Mouse (Mus musculus) myocyte (in vitro differentiated cells): ENCODE measurements at regions not wholly inside any gene's neighbourhood (a gene's known extent, or its start where the extent isn't known, plus 50 kb on each side); places are given as distances from the start of the nearest gene placed in this dataset.

Experiments used
- H3K27me3 ChIP-seq: one replicate; pipeline ENCODE4 v1.6.1; 2011; ENCODE audit not compliant: control insufficient read depth, insufficient read depth, insufficient read length
- H3K36me3 ChIP-seq: one replicate; pipeline ENCODE4 v1.6.1; 2011; ENCODE audit not compliant: control insufficient read depth, insufficient read depth
- H3K4me2 ChIP-seq: one replicate; pipeline ENCODE4 v1.6.1; 2011; ENCODE audit warnings: low read depth, control low read depth
- H3K4me3 ChIP-seq: one replicate; pipeline ENCODE4 v1.5.1; 2011; ENCODE audit warnings: mild to moderate bottlenecking, control low read depth, moderate library complexity
- H3K79me2 ChIP-seq: one replicate; pipeline ENCODE4 v1.6.1; 2011; ENCODE audit not compliant: control insufficient read depth, insufficient read depth
- H3ac ChIP-seq: one replicate; pipeline ENCODE4 v1.6.1; 2011; ENCODE audit not compliant: control insufficient read depth, insufficient read length
- CEBPB ChIP-seq: IDR thresholded peaks from 2 replicates; pipeline ENCODE4 v1.6.1; 2011; ENCODE audit warnings: mild to moderate bottlenecking, moderate library complexity; ENCODE audit not compliant: poor library complexity, insufficient read depth, severe bottlenecking
- E2F4 ChIP-seq: IDR thresholded peaks from one replicate; pipeline ENCODE4 v1.6.1; 2011; ENCODE audit warnings: mild to moderate bottlenecking, control low read depth, moderate library complexity; ENCODE audit not compliant: insufficient read depth
- MAX ChIP-seq: IDR thresholded peaks from one replicate; pipeline ENCODE4 v1.6.1; 2011; ENCODE audit warnings: low read depth, mild to moderate bottlenecking, control low read depth
- MYOD1 ChIP-seq, 3 experiments: IDR thresholded peaks; one replicate each; pipeline ENCODE4 v1.6.1; 2011; ENCODE audit warnings: control low read depth in 2 of 3, low read depth in 2 of 3, mild to moderate bottlenecking in 2 of 3, moderate library complexity in 1 of 3; ENCODE audit not compliant: insufficient read length in 2 of 3, control insufficient read depth in 1 of 3
- MYOG ChIP-seq, 3 experiments: IDR thresholded peaks; one replicate each; pipeline ENCODE4 v1.6.1; 2011; ENCODE audit warnings: control low read depth in 2 of 3, low read depth in 2 of 3, mild to moderate bottlenecking in 2 of 3; ENCODE audit not compliant: insufficient read length in 2 of 3, control insufficient read depth in 1 of 3, insufficient read depth in 1 of 3
- POLR2A ChIP-seq: IDR thresholded peaks from one replicate; pipeline ENCODE4 v1.6.1; 2011; ENCODE audit warnings: low read depth, mild to moderate bottlenecking, control low read depth, moderate library complexity; ENCODE audit not compliant: insufficient read length
- POLR2AphosphoS2 ChIP-seq: IDR thresholded peaks from one replicate; pipeline ENCODE4 v1.6.1; 2011; ENCODE audit warnings: low read depth, control low read depth; ENCODE audit not compliant: insufficient read length
- REST ChIP-seq: IDR thresholded peaks from one replicate; pipeline ENCODE4 v1.6.1; 2011; ENCODE audit warnings: mild to moderate bottlenecking, control low read depth, moderate library complexity; ENCODE audit not compliant: insufficient read depth, insufficient read length
- SRF ChIP-seq: IDR thresholded peaks from one replicate; pipeline ENCODE4 v1.6.1; 2011; ENCODE audit warnings: low read depth; ENCODE audit not compliant: control insufficient read depth, insufficient read length
- TCF12 ChIP-seq: IDR thresholded peaks from one replicate; pipeline ENCODE4 v1.6.1; 2011; ENCODE audit warnings: mild to moderate bottlenecking, control low read depth; ENCODE audit not compliant: poor library complexity, insufficient read depth, severe bottlenecking
- TCF3 ChIP-seq: IDR thresholded peaks from one replicate; pipeline ENCODE4 v1.6.1; 2011; ENCODE audit warnings: low read depth, control low read depth; ENCODE audit not compliant: insufficient read length
- USF1 ChIP-seq: IDR thresholded peaks from one replicate; pipeline ENCODE4 v1.6.1; 2011; ENCODE audit warnings: low read depth, mild to moderate bottlenecking, control low read depth, moderate library complexity

DNA sequence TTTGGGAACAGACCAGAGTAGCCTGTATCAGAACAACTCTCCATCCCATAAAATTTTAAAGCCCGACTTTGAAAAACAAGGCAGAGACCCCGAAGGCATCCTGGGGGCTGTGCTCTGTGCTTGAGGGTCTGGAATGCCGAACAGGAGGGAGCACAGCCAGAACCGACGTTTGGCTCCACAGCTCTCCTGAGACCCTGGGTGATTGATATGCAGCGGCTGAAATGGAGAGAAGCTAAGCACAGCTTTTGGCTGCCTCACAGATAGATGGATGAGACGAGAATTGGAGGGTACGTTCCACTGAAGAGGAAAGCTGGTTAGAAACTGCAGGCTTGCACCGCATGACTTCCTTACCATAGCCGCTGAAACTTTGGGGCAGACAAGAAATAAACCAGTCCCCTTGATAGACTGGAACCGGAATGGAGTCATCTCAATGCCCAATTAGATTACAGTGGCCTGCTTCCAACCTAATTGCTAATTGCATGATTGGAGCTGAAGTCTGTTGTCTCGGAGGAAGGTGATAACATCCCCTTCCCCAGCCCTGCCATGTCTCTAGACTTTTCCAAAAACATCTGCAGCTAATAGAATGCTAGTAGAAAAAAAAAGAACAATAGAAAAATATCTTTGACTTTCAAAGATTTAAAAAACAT is 130.7 kb upstream of the Man2a1 start:
- Histone ChIP-seq H3K4me2 (no peak overlapping the region), H3K27me3 (no peaks in the 10 kb centered on the region), H3K36me3 (no peaks in the 10 kb centered on the region), H3ac (no peak overlapping the region), H3K79me2 (no peaks in the 10 kb centered on the region), H3K4me3 (no peak overlapping the region)
- TF ChIP-seq E2F4 (no peak), USF1 (no peak), SRF (no peak), MYOD1 (IDR thresholded peaks at IDR 0.05; ENCODE audit: control insufficient read depth in 1 of 3, insufficient read length in 2 of 3, low read depth in 2 of 3) (no peak), MAX (no peak), POLR2AphosphoS2 (no peak), REST (no peak), POLR2A (no peak), CEBPB (no peak)

DNA sequence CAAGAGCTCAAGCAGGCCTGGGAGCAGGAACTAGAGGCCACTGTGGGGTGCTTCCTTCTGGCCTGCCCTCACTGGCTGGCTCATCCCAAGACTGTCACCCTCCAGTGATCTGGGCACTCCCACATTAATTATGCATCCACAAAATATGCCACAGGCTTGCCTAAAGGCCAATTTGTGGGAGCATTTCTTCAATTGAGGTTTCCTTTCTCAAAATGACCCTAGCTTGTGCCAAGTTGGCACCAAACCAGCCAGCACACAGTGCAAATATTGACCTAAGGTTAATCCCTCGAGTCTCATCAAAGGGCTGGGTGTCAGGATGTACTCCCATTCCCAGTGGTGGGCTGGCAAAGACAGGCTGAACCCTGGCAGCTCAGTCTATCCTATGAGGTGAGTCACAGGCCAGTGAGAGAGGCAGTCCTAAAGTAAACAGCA is 119.9 kb upstream of the Man2a1 start:
- H3K36me3 ChIP-seq: no peaks in the 10 kb centered on the region
- H3K27me3 ChIP-seq: no peaks in the 10 kb centered on the region
- no peaks in the 10 kb centered on the region for H3K79me2 ChIP-seq
- no peak overlapping the region for H3K4me2 ChIP-seq
- no peak overlapping the region for H3K4me3 ChIP-seq
- H3ac ChIP-seq: no peak overlapping the region
- no peak for TF ChIP-seq USF1
- no peak for TF ChIP-seq TCF12
- TF ChIP-seq POLR2A: no peak
- TF ChIP-seq E2F4: no peak
- no peak for TF ChIP-seq MAX
- TF ChIP-seq MYOD1 (IDR thresholded peaks at IDR 0.05; ENCODE audit: control insufficient read depth in 1 of 3, insufficient read length in 2 of 3, low read depth in 2 of 3): no peak
- TF ChIP-seq MYOG (IDR thresholded peaks at IDR 0.05; ENCODE audit: control insufficient read depth in 1 of 3, insufficient read depth in 1 of 3, insufficient read length in 2 of 3, low read depth in 2 of 3): no peak
- TF ChIP-seq REST: no peak
- no peak for TF ChIP-seq CEBPB
- TF ChIP-seq SRF: no peak
- no peak for TF ChIP-seq POLR2AphosphoS2
- no peak for TF ChIP-seq TCF3

DNA sequence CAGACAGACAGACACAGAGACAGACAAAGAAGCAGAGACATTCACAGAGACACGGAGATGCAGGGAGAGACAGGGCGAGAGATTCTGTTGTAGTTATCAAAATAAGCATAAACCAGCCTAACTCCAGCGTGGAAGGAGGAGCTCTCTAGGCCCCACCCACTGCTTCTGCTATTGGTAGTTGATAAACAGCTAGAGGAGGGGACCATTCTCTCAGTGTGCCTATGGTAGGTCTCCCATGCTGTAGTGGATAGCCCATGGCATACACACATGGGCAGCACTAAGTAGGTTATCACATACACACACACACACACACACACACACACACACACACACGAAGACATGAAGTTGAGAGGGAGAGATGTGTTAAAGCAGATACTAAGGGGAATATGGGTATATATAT is 115.7 kb upstream of the Man2a1 start:
- Histone ChIP-seq H3ac (no peak overlapping the region), H3K4me2 (no peak overlapping the region), H3K4me3 (no peak overlapping the region), H3K27me3 (no peaks in the 10 kb centered on the region), H3K79me2 (no peaks in the 10 kb centered on the region), H3K36me3 (no peaks in the 10 kb centered on the region)
- no peak for TF ChIP-seq USF1
- TF ChIP-seq POLR2A: no peak
- no peak for TF ChIP-seq MYOD1 (IDR thresholded peaks at IDR 0.05; ENCODE audit: control insufficient read depth in 1 of 3, insufficient read length in 2 of 3, low read depth in 2 of 3)
- TF ChIP-seq REST: no peak
- TF ChIP-seq E2F4: no peak
- TF ChIP-seq MYOG (IDR thresholded peaks at IDR 0.05; ENCODE audit: control insufficient read depth in 1 of 3, insufficient read depth in 1 of 3, insufficient read length in 2 of 3, low read depth in 2 of 3): no peak
- TF ChIP-seq CEBPB: no peak
- TF ChIP-seq MAX: no peak
- TF ChIP-seq POLR2AphosphoS2: no peak
- no peak for TF ChIP-seq SRF
- TF ChIP-seq TCF3: no peak
- no peak for TF ChIP-seq TCF12

DNA sequence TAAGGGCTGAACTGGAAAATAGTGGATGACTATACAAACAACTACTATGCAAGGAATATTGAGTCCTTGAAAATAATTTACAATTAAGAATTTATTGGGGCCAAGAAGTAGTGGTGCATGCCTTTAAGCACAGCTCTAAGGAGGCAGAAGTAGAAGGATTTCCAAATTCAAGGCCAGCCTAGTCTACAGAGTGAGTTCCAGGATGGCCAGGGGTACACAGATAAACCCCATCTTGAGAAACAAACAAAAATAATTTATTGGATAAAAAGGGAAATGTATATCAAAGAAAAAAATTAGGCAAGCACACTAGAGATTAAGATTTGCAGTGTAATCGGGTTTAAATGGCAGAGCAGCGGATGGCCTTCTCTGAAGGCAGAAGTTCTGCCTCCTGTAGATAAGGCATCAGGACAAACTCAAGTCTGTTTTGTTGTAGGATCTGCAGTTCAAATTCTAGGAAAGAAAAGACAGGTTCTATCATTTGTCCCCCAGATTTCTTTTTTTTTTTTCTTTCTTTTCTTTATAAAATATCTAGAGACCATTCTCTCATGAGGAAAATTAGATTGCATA is 110.7 kb upstream of the Man2a1 start:
- no peaks in the 10 kb centered on the region for H3K36me3 ChIP-seq
- H3K4me2 ChIP-seq: no peak overlapping the region
- H3K4me3 ChIP-seq: no peak overlapping the region
- H3ac ChIP-seq: no peak overlapping the region
- no peaks in the 10 kb centered on the region for H3K79me2 ChIP-seq
- no peak for TF ChIP-seq POLR2AphosphoS2
- no peak for TF ChIP-seq POLR2A
- no peak for TF ChIP-seq CEBPB
- TF ChIP-seq MAX: no peak
- no peak for TF ChIP-seq TCF12
- no peak for TF ChIP-seq REST
- TF ChIP-seq MYOG (IDR thresholded peaks at IDR 0.05; ENCODE audit: control insufficient read depth in 1 of 3, insufficient read depth in 1 of 3, insufficient read length in 2 of 3, low read depth in 2 of 3): no peak
- no peak for TF ChIP-seq MYOD1 (IDR thresholded peaks at IDR 0.05; ENCODE audit: control insufficient read depth in 1 of 3, insufficient read length in 2 of 3, low read depth in 2 of 3)
- H3K27me3 ChIP-seq: no peaks in the 10 kb centered on the region
